In the genomic region with DNA sequence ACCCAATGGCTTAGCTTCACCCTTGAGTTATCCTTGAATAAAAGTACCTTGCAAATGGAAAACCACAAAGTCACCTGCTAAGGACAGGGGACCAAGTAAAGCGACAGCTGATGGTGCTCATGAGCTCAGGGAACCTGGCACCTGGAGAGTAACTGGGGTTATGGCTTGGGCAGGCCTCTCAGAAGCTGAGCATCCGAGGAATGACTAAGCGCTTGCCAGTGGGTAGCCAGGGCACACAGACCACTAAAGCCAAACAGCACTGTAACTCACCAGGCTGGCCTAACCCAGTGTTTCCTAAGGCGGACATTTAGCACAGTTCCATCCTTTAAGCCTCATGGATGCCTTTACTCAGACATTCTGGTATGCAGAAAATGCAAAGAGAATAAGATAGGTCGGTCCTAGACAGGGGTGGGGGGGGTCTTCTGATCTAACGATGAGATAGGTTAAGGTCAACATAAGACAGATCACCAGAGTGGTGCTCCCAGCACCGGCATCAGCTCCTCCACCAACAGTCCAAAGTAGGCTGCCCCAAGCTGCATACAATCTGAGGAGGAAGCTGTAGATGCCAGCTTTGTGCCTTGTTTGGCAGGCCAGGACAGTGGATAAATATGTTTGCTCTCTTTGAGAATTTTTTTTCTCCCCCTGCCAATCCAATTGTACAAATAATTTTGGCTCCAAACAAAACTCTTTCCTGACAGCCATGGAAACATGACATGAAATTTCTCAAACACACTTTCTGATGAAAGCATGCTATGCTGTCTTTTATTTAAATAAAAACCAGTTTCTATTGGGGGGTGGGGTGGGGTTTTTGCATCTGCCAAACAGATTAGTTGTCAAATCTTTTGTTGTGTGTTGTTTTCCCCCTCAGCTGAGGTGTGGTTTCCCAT, we compare ENCODE assay signal across 15 mouse cellular contexts. TPM values are rescaled to one million over a fixed set of nuclear protein-coding genes. Genes with fewer than 3 reads are reported as not detected.
A peak's percentile ranks its signal among the peaks of the same experiment; 100 is the strongest.
DNase-seq lines count a peak whose midpoint lies in the region; ATAC-seq and TF ChIP-seq lines count a peak whose summit lies in the region.
"Had no signal": no experiment of that assay in that cellular context is flagged by ENCODE, and none has a peak within 500 bp of the region (broad histone marks: within the 10 kb centered on the region; RNA-seq: fewer than 3 reads in every experiment).

No protein-coding gene starts in this region.

- no peak overlapping the region for H3K27ac ChIP-seq in heart, embryonic 14.5 days (replicated peaks in 1 of 2; ENCODE audit: control insufficient read depth in 1 of 2, insufficient read depth in 1 of 2, low read depth in 2 of 2, low read length in 2 of 2)
- peak overlapping the region; percentile 45; the same call in 1 of the 2 replicates for H3K27ac ChIP-seq in limb, embryonic 13.5 days
- H3K27ac ChIP-seq: hindbrain, embryonic 10.5 days; liver, embryonic 12.5 days had no signal

- no peak for TF ChIP-seq CTCF in lung, adult 2 months (IDR thresholded peaks at IDR 0.05; ENCODE audit: insufficient read depth, low read length)

- no peak overlapping the region for H3K9ac ChIP-seq in heart, embryonic 14.5 days (ENCODE audit: low read length)
- no peak overlapping the region for H3K9ac ChIP-seq in limb, embryonic 13.5 days
- H3K9ac ChIP-seq: liver, embryonic 12.5 days had no signal

- 60% methylated on average over 7 of the region's 7 CpGs for WGBS in heart, embryonic 14.5 days
- 58% methylated on average over 7 of the region's 7 CpGs for WGBS in lung, adult 2 months
- WGBS in limb, embryonic 13.5 days, result 78% methylated on average over 7 of the region's 7 CpGs

- no peaks in the 10 kb centered on the region for H3K9me3 ChIP-seq in heart, embryonic 14.5 days (ENCODE audit: control insufficient read depth, low read length)
- peaks cover 4% of the 10 kb centered on the region; the same call in 1 of the 2 replicates for H3K9me3 ChIP-seq in limb, embryonic 13.5 days
- H3K9me3 ChIP-seq: liver, embryonic 12.5 days had no signal

- H3K36me3 ChIP-seq in heart, embryonic 14.5 days (ENCODE audit: control insufficient read depth, insufficient read depth, low read length), result peaks cover 8% of the 10 kb centered on the region
- H3K36me3 ChIP-seq in limb, embryonic 13.5 days, result peaks cover 86% of the 10 kb centered on the region
- H3K36me3 ChIP-seq: liver, embryonic 12.5 days had no signal

- H3K4me2 ChIP-seq in heart, embryonic 14.5 days (ENCODE audit: low read length), result no peak overlapping the region
- no peak overlapping the region for H3K4me2 ChIP-seq in limb, embryonic 13.5 days (replicated peaks)
- H3K4me2 ChIP-seq: liver, embryonic 12.5 days had no signal

- peak; percentile 17; the same call in 1 of the 2 replicates for ATAC-seq in heart, embryonic 14.5 days (ENCODE audit: insufficient number of reproducible peaks, insufficient read depth, low FRiP score, low read depth)
- no peak for ATAC-seq in limb, embryonic 13.5 days (ENCODE audit: low FRiP score, low read depth)
- ATAC-seq: activated CD4-positive, CD25-positive, alpha-beta regulatory T cell, adult 4 months; CD4-positive, CD25-positive, alpha-beta regulatory T cell, adult 4 months; liver, embryonic 12.5 days had no signal

- intact Hi-C loops in heart, postnatal 36 days (cut with DNase I), result no loop called here

- no peak for DNase-seq in heart, postnatal 36 days
- peak; percentile 46 for DNase-seq in lung, postnatal 10 days
- DNase-seq in lung, adult 2 months, result no peak
- peak; percentile 61 to 64 for DNase-seq in cerebellum, postnatal 25 days
- DNase-seq in frontal cortex, postnatal 25 days (ENCODE audit: low spot score in 2 of 2), result no peak
- DNase-seq in right cerebral cortex, adult 18-20 months, result no peak
- DNase-seq: kidney, adult 2 months; kidney, postnatal 4 days; thymus, postnatal 4 days had no signal

- no peak overlapping the region for H3K4me3 ChIP-seq in heart, embryonic 14.5 days (ENCODE audit: control insufficient read depth in 1 of 2, insufficient read depth in 1 of 2, low read depth in 1 of 2, low read length in 2 of 2)
- no peak overlapping the region for H3K4me3 ChIP-seq in lung, adult 2 months (replicated peaks; ENCODE audit: extremely low read depth, low read depth, low read length)
- H3K4me3 ChIP-seq in limb, embryonic 13.5 days, result no peak overlapping the region
- H3K4me3 ChIP-seq: hindbrain, embryonic 10.5 days; liver, embryonic 12.5 days had no signal

- TF ChIP-seq POLR2A in lung, adult 2 months (IDR thresholded peaks at IDR 0.05; ENCODE audit: borderline replicate concordance, extremely low read depth, low read depth, low read length), result no peak

- H3K4me1 ChIP-seq in heart, embryonic 14.5 days (ENCODE audit: control insufficient read depth in 2 of 2, insufficient read depth in 2 of 2, low read length in 2 of 2), result peaks cover 0 to 4% of the 10 kb centered on the region in 2 experiments; a peak in 1 of 4 replicates
- H3K4me1 ChIP-seq in lung, adult 2 months (ENCODE audit: control insufficient read depth, insufficient read depth, low read length), result no peaks in the 10 kb centered on the region; the same call in 1 of the 2 replicates
- peaks cover 58% of the 10 kb centered on the region for H3K4me1 ChIP-seq in limb, embryonic 13.5 days
- H3K4me1 ChIP-seq: liver, embryonic 12.5 days had no signal

- H3K27me3 ChIP-seq in heart, embryonic 14.5 days (ENCODE audit: control insufficient read depth, insufficient read depth, low read length), result no peaks in the 10 kb centered on the region
- no peaks in the 10 kb centered on the region for H3K27me3 ChIP-seq in limb, embryonic 13.5 days
- H3K27me3 ChIP-seq: liver, embryonic 12.5 days had no signal

RNA-seq across cellular contexts. Expression of gene Boc, which starts 49.0 kb away (rescaled TPM):
- 6.0 and 7.6 TPM in 2 replicates for polyA plus RNA-seq in heart, embryonic 14.5 days (2014; fragmentation: Nextera tagmentation; extraction: Ambion mirVana)
- total RNA-seq in heart, postnatal 36 days (2021), result 1 to 10 TPM; 4.8 to 5.9 TPM
- 22.2 and 23.4 TPM in 2 replicates for polyA plus RNA-seq in lung, adult 2 months (2012; rRNA removed)
- polyA plus RNA-seq in limb, embryonic 13.5 days (2015; fragmentation: Nextera tagmentation; extraction: Ambion mirVana), result 58.7 and 63.5 TPM in 2 replicates

Comparison
In these comparisons a context has a peak if more than half of its experiments do, and no peak if none do; other contexts are left out.
1. DNase-seq: peak in lung, postnatal 10 days (single experiment) and cerebellum, postnatal 25 days (2 of 2); none in heart, postnatal 36 days (0 of 2), lung, adult 2 months (single experiment), frontal cortex, postnatal 25 days (0 of 2) and right cerebral cortex, adult 18-20 months (single experiment).